Mouse (Mus musculus) mature B cell (primary cell): Measurements from ENCODE around the gene 1700019N19Rik.

Source experiments
- in situ Hi-C: fragments of 300-500 bp; cut with MboI; formaldehyde crosslinking; loops from 2 replicates; pipeline ENCODE4 v1.14.3; 2019

1700019N19Rik gene

GRCm38 (mm10) chr19:58794284-58794683 lies at the start of gene 1700019N19Rik:
Gene 1700019N19Rik (minus strand): TSS chr19:58794461.
- in situ Hi-C loops: no loop called here

GRCm38 (mm10) chr19:58843606-58844005 lies 49.3 kb upstream of the 1700019N19Rik start:
- in situ Hi-C loops: no loop called here

GRCm38 (mm10) chr19:58840721-58841271 lies 46.5 kb upstream of the 1700019N19Rik start:
- in situ Hi-C loops: no loop called here

GRCm38 (mm10) chr19:58839806-58840205 lies 45.5 kb upstream of the 1700019N19Rik start:
- in situ Hi-C loops: no loop called here

GRCm38 (mm10) chr19:58839345-58839744 lies 45.1 kb upstream of the 1700019N19Rik start:
- in situ Hi-C loops: no loop called here

- in situ Hi-C loops: no loop called here
Measured at GRCm38 (mm10) chr19:58838706-58839105, 44.4 kb upstream of the 1700019N19Rik start.

- in situ Hi-C loops: no loop called here
Measured at GRCm38 (mm10) chr19:58833639-58834180, 39.4 kb upstream of the 1700019N19Rik start.

- in situ Hi-C loops: no loop called here
Measured at GRCm38 (mm10) chr19:58832988-58833387, 38.7 kb upstream of the 1700019N19Rik start.

- in situ Hi-C loops: no loop called here
Measured at GRCm38 (mm10) chr19:58831280-58831922, 37.1 kb upstream of the 1700019N19Rik start.

- in situ Hi-C loops: no loop called here
Measured at GRCm38 (mm10) chr19:58830182-58830581, 35.9 kb upstream of the 1700019N19Rik start.

GRCm38 (mm10) chr19:58829575-58829974 lies 35.3 kb upstream of the 1700019N19Rik start:
- in situ Hi-C loops: no loop called here

- in situ Hi-C loops: no loop called here
Measured at GRCm38 (mm10) chr19:58827656-58828055, 33.4 kb upstream of the 1700019N19Rik start.

GRCm38 (mm10) chr19:58824316-58824715 lies 30.1 kb upstream of the 1700019N19Rik start:
- in situ Hi-C loops: no loop called here

GRCm38 (mm10) chr19:58823301-58823700 lies 29.0 kb upstream of the 1700019N19Rik start:
- in situ Hi-C loops: no loop called here

- in situ Hi-C loops: no loop called here
Measured at GRCm38 (mm10) chr19:58822454-58823200, 28.4 kb upstream of the 1700019N19Rik start.

GRCm38 (mm10) chr19:58818571-58819415 lies 24.5 kb upstream of the 1700019N19Rik start:
- in situ Hi-C loops: no loop called here

GRCm38 (mm10) chr19:58817398-58817797 lies 23.1 kb upstream of the 1700019N19Rik start:
- in situ Hi-C loops: no loop called here

- in situ Hi-C loops: no loop called here
Measured at GRCm38 (mm10) chr19:58816453-58817041, 22.3 kb upstream of the 1700019N19Rik start.

GRCm38 (mm10) chr19:58815179-58815922 lies 21.1 kb upstream of the 1700019N19Rik start:
- in situ Hi-C loops: no loop called here

GRCm38 (mm10) chr19:58810536-58810935 lies 16.3 kb upstream of the 1700019N19Rik start:
- in situ Hi-C loops: no loop called here

GRCm38 (mm10) chr19:58808864-58809263 lies 14.6 kb upstream of the 1700019N19Rik start:
- in situ Hi-C loops: loop anchor here (10.0 kb wide), 1 partner anchor 106 kb away; no protein-coding TSS in a partner anchor
